ENCODE assay signal across 9 mouse cellular contexts in the genomic region with DNA sequence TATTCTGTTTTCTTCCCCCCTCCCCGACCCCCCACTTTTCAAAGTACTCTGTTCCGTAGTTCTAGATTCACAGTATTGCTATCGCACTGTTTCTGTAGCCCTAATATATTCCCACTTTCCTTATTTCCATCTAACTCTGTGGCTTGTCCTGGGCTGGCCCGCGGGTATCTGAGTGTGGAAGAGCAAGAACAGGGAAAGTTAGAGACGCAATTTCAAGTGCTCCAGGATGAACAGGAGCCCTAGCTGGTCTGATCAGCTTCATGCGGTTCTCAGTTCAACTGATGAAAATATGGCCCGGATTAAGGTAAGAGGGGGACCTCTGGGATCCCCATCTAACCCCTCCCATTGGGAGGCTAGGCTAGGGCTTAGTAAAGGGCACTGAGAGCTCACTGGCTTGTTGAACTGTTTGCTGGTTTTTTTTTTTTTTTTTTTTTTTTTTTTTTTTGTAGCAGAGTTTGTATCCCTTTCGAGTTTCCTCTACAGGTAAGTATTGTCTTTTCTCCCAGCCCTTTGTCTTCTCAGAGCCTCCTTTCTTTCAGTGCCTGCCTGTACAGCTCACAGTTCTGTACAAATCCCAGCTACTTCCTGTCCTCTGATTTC. TPM values are rescaled to one million over a fixed set of nuclear protein-coding genes. Genes with fewer than 3 reads are reported as not detected.
DNase-seq lines count a peak whose midpoint lies in the region; ATAC-seq lines count a peak whose summit lies in the region.
"Had no signal": no experiment of that assay in that cellular context is flagged by ENCODE, and none has a peak within 500 bp of the region (broad histone marks: within the 10 kb centered on the region; RNA-seq: fewer than 3 reads in every experiment).

No protein-coding gene starts in this region.

- H3K9ac ChIP-seq in stomach, embryonic 15.5 days, result peak overlapping the region; percentile 27

- no peaks in the 10 kb centered on the region for H3K27me3 ChIP-seq in heart, embryonic 10.5 days (ENCODE audit: insufficient read depth, poor library complexity, severe bottlenecking)
- H3K27me3 ChIP-seq in erythroblast, embryonic 14.5 days (ENCODE audit: control insufficient read depth), result no peaks in the 10 kb centered on the region
- no peaks in the 10 kb centered on the region for H3K27me3 ChIP-seq in stomach, embryonic 15.5 days (replicated peaks)
- H3K27me3 ChIP-seq: Patski had no signal

- no peaks in the 10 kb centered on the region for H3K9me3 ChIP-seq in heart, embryonic 10.5 days
- no peaks in the 10 kb centered on the region for H3K9me3 ChIP-seq in erythroblast, embryonic 14.5 days (ENCODE audit: control insufficient read depth, low read length)
- no peaks in the 10 kb centered on the region for H3K9me3 ChIP-seq in stomach, embryonic 15.5 days

- H3K4me1 ChIP-seq in heart, embryonic 10.5 days, result peaks cover 18% of the 10 kb centered on the region
- peaks cover 34% of the 10 kb centered on the region for H3K4me1 ChIP-seq in erythroblast, embryonic 14.5 days (ENCODE audit: control insufficient read depth)
- peaks cover 4% of the 10 kb centered on the region; the same call in 1 of the 2 replicates for H3K4me1 ChIP-seq in stomach, embryonic 15.5 days

- peak overlapping the region; percentile 67 for H3K4me2 ChIP-seq in stomach, embryonic 15.5 days

- WGBS in heart, embryonic 10.5 days, result 8% methylated on average over 9 of the region's 9 CpGs
- 4% methylated on average over 9 of the region's 9 CpGs for WGBS in stomach, embryonic 15.5 days

- DNase-seq in heart, embryonic 10.5 days (ENCODE audit: low spot score), result no peak
- no peak for DNase-seq in heart, adult 9 months (ENCODE audit: low spot score in 2 of 2)
- DNase-seq in CD4-positive helper T cell, adult 2 months (ENCODE audit: low read depth, low spot score), result peak; percentile 23
- DNase-seq in liver, result peak; percentile 10
- DNase-seq in gastrocnemius, adult 18-20 months (ENCODE audit: low spot score), result no peak
- no peak for DNase-seq in right cerebral cortex, postnatal 10 days (ENCODE audit: low spot score in 2 of 2)

- ATAC-seq in stomach, embryonic 15.5 days (ENCODE audit: insufficient read depth, low FRiP score, low read depth), result no peak; the same call in 1 of the 2 replicates

- peak overlapping the region; percentile 69 for H3K27ac ChIP-seq in heart, embryonic 10.5 days
- H3K27ac ChIP-seq in stomach, embryonic 15.5 days, result no peak overlapping the region

- peaks cover 15% of the 10 kb centered on the region for H3K36me3 ChIP-seq in heart, embryonic 10.5 days
- peaks cover 10% of the 10 kb centered on the region for H3K36me3 ChIP-seq in erythroblast, embryonic 14.5 days (ENCODE audit: control insufficient read depth)
- H3K36me3 ChIP-seq in stomach, embryonic 15.5 days, result no peaks in the 10 kb centered on the region

- H3K4me3 ChIP-seq in heart, embryonic 10.5 days, result peak overlapping the region; percentile 74
- peak overlapping the region; percentile 83 for H3K4me3 ChIP-seq in erythroblast, embryonic 14.5 days (replicated peaks)
- H3K4me3 ChIP-seq in stomach, embryonic 15.5 days (replicated peaks), result peak overlapping the region; percentile 71

RNA-seq across cellular contexts. Expression of a gene that starts 0.6 kb away (rescaled TPM):
- polyA plus RNA-seq in heart, embryonic 10.5 days (2016; fragmentation: Nextera tagmentation; extraction: Ambion mirVana), result 21.2 and 23.2 TPM in 2 replicates
- 0.16 and 0.23 TPM in 2 replicates for polyA plus RNA-seq in erythroblast, embryonic 14.5 days (2012)
- 23.9 and 27.7 TPM in 2 replicates for polyA plus RNA-seq in stomach, embryonic 15.5 days (2015; fragmentation: Nextera tagmentation; extraction: Ambion mirVana)
- 1 to 10 TPM; 2.2 to 2.6 TPM for total RNA-seq in gastrocnemius, adult 18-20 months (2021)

RNA-seq across cellular contexts. Expression of a gene that starts 0.7 kb away (rescaled TPM):
- polyA plus RNA-seq in heart, embryonic 10.5 days (2016; fragmentation: Nextera tagmentation; extraction: Ambion mirVana), result 33.6 and 37.0 TPM in 2 replicates
- 0.04 TPM in 1 of 2 replicates, not detected in the other for polyA plus RNA-seq in erythroblast, embryonic 14.5 days (2012)
- 23.5 and 24.5 TPM in 2 replicates for polyA plus RNA-seq in stomach, embryonic 15.5 days (2015; fragmentation: Nextera tagmentation; extraction: Ambion mirVana)
- 10 to 100 TPM; 33.3 to 34.9 TPM for total RNA-seq in gastrocnemius, adult 18-20 months (2021)

RNA-seq across cellular contexts. Expression of a gene that starts 11.9 kb away (rescaled TPM):
- polyA plus RNA-seq in heart, embryonic 10.5 days (2016; fragmentation: Nextera tagmentation; extraction: Ambion mirVana), result 3.2 and 5.1 TPM in 2 replicates
- 0.01 and 0.02 TPM in 2 replicates for polyA plus RNA-seq in erythroblast, embryonic 14.5 days (2012)
- polyA plus RNA-seq in stomach, embryonic 15.5 days (2015; fragmentation: Nextera tagmentation; extraction: Ambion mirVana), result 5.8 and 7.3 TPM in 2 replicates
- 1 to 10 TPM; 1.6 to 1.8 TPM for total RNA-seq in gastrocnemius, adult 18-20 months (2021)

RNA-seq across cellular contexts. Expression of a gene that starts 23.5 kb away (rescaled TPM):
- 1,191 and 1,224 TPM in 2 replicates for polyA plus RNA-seq in heart, embryonic 10.5 days (2016; fragmentation: Nextera tagmentation; extraction: Ambion mirVana)
- 1.0 and 1.1 TPM in 2 replicates for polyA plus RNA-seq in erythroblast, embryonic 14.5 days (2012)
- polyA plus RNA-seq in stomach, embryonic 15.5 days (2015; fragmentation: Nextera tagmentation; extraction: Ambion mirVana), result 1,377 and 1,420 TPM in 2 replicates
- total RNA-seq in gastrocnemius, adult 18-20 months (2021), result 100 to 1,000 TPM; 267 to 272 TPM

RNA-seq across cellular contexts. Expression of a gene that starts 57.4 kb away (rescaled TPM):
- 664 and 694 TPM in 2 replicates for polyA plus RNA-seq in heart, embryonic 10.5 days (2016; fragmentation: Nextera tagmentation; extraction: Ambion mirVana)
- 6.7 and 7.0 TPM in 2 replicates for polyA plus RNA-seq in erythroblast, embryonic 14.5 days (2012)
- 731 and 767 TPM in 2 replicates for polyA plus RNA-seq in stomach, embryonic 15.5 days (2015; fragmentation: Nextera tagmentation; extraction: Ambion mirVana)
- 100 to 1,000 TPM; 182 to 198 TPM for total RNA-seq in gastrocnemius, adult 18-20 months (2021)

Comparison
In these comparisons a context has a peak if more than half of its experiments do, and no peak if none do; other contexts are left out.
1. DNase-seq: peak in CD4-positive helper T cell, adult 2 months (single experiment) and liver (single experiment); none in heart, embryonic 10.5 days (single experiment), heart, adult 9 months (0 of 2), gastrocnemius, adult 18-20 months (single experiment) and right cerebral cortex, postnatal 10 days (0 of 2).
2. RNA of a gene that starts 0.6 kb away (polyA plus RNA-seq): 23.9 to 27.7 TPM in stomach, embryonic 15.5 days and 21.2 to 23.2 TPM in heart, embryonic 10.5 days; 0.16 to 0.23 TPM in erythroblast, embryonic 14.5 days; every median in the first group is over 10 times any median in the second.
3. RNA of a gene that starts 0.7 kb away (polyA plus RNA-seq): 33.6 to 37.0 TPM in heart, embryonic 10.5 days and 23.5 to 24.5 TPM in stomach, embryonic 15.5 days; 0.04 TPM in erythroblast, embryonic 14.5 days; every median in the first group is over 10 times any median in the second.
4. Peak in every context shown above with its lines, with median percentiles within 50 percentile points of each other: H3K4me3 ChIP-seq.